Mouse (Mus musculus) retina, postnatal 1 day (tissue): Measurements from ENCODE around the gene Nsun2.
A peak's percentile ranks its signal among the peaks of the same experiment; 100 is the strongest.
"Not testable (repeated sequence)": the region's sequence is repeated elsewhere in the genome, so short reads cannot be mapped to it uniquely, and the experiment has no call there.

ENCODE experiments used
- DNase-seq: peaks from one replicate; pipeline ENCODE4 v3.0.0-alpha.2; 2012

Nsun2 gene

GRCm38 (mm10) chr13:69595911-69596310 lies 62.4 kb downstream of the Nsun2 start:
- no peak for DNase-seq

- DNase-seq: no peak
These were observed 63.0 kb downstream of the Nsun2 start for GRCm38 (mm10) chr13:69596515-69596914.

- no peak for DNase-seq
These were observed 65.3 kb downstream of the Nsun2 start for GRCm38 (mm10) chr13:69598867-69599266.

GRCm38 (mm10) chr13:69600863-69601262 lies 67.3 kb downstream of the Nsun2 start:
- DNase-seq: not testable (repeated sequence)

GRCm38 (mm10) chr13:69601321-69601720 lies 67.8 kb downstream of the Nsun2 start:
- DNase-seq: no peak

- no peak for DNase-seq
These were observed 71.1 kb downstream of the Nsun2 start for GRCm38 (mm10) chr13:69604670-69605069.

GRCm38 (mm10) chr13:69608734-69609133 lies 75.2 kb downstream of the Nsun2 start:
- no peak for DNase-seq

GRCm38 (mm10) chr13:69610751-69611397 lies 77.3 kb downstream of the Nsun2 start:
- peak; percentile 47 for DNase-seq

GRCm38 (mm10) chr13:69611398-69612174 lies 78.0 kb downstream of the Nsun2 start, which contains the start of gene Srd5a1:
Srd5a1 (minus strand) TSS chr13:69611442.
- DNase-seq: peak; percentile 99

GRCm38 (mm10) chr13:69612175-69612544 lies 78.6 kb downstream of the Nsun2 start:
- no peak for DNase-seq

- no peak for DNase-seq
These were observed 83.2 kb downstream of the Nsun2 start for GRCm38 (mm10) chr13:69616716-69617115.

- DNase-seq: no peak
These were observed 90.3 kb downstream of the Nsun2 start for GRCm38 (mm10) chr13:69623843-69624242.

GRCm38 (mm10) chr13:69624510-69624909 lies 91.0 kb downstream of the Nsun2 start:
- DNase-seq: no peak

GRCm38 (mm10) chr13:69627941-69628340 lies 94.4 kb downstream of the Nsun2 start:
- DNase-seq: no peak

- no peak for DNase-seq
These were observed 97.0 kb downstream of the Nsun2 start for GRCm38 (mm10) chr13:69630576-69630975.

- DNase-seq: no peak
These were observed 97.6 kb downstream of the Nsun2 start for GRCm38 (mm10) chr13:69631111-69631510.

GRCm38 (mm10) chr13:69631659-69632058 lies 98.1 kb downstream of the Nsun2 start:
- DNase-seq: no peak

GRCm38 (mm10) chr13:69633551-69633950 lies 100.0 kb downstream of the Nsun2 start:
- DNase-seq: no peak

GRCm38 (mm10) chr13:69633988-69634387 lies 100.4 kb downstream of the Nsun2 start:
- DNase-seq: no peak

GRCm38 (mm10) chr13:69635836-69636235 lies 102.3 kb downstream of the Nsun2 start:
- not testable (repeated sequence) for DNase-seq

- DNase-seq: no peak
These were observed 102.8 kb downstream of the Nsun2 start for GRCm38 (mm10) chr13:69636375-69636774.

- DNase-seq: no peak
These were observed 103.3 kb downstream of the Nsun2 start for GRCm38 (mm10) chr13:69636816-69637215.

- no peak for DNase-seq
These were observed 104.1 kb downstream of the Nsun2 start for GRCm38 (mm10) chr13:69637657-69638056.

- DNase-seq: no peak
These were observed 104.6 kb downstream of the Nsun2 start for GRCm38 (mm10) chr13:69638108-69638626.
